Mouse (Mus musculus): ENCODE results near the gene Igfn1. TPM values are rescaled to one million over a fixed set of nuclear protein-coding genes. Genes with fewer than 3 reads are reported as not detected.

Gene Igfn1
- polyA plus RNA-seq, 1 experiment from 2014 or later = not detected

GRCm38 (mm10) chr1:135916486-135917058 is 89.6 kb downstream of the Igfn1 start:
- DNase-seq (ENCODE audit: low spot score) (no peak), ATAC-seq (ENCODE audit: low FRiP score) (no peak)
- Histone ChIP-seq H3K4me3 (ENCODE audit: low read depth, low read length) (no peak overlapping the region), H3K27ac (ENCODE audit: low read depth, low read length) (no peak overlapping the region), H3K27me3 (ENCODE audit: control insufficient read depth, insufficient read depth, low read length) (peaks cover 50% of the 10 kb centered on the region), H3K9me3 (ENCODE audit: control insufficient read depth, low read length) (no peaks in the 10 kb centered on the region), H3K36me3 (ENCODE audit: control insufficient read depth, insufficient read depth, low read length) (no peaks in the 10 kb centered on the region), H3K4me2 (replicated peaks; ENCODE audit: low read depth, low read length) (no peak overlapping the region), H3K4me1 (replicated peaks; ENCODE audit: control insufficient read depth, insufficient read depth, low read length) (no peaks in the 10 kb centered on the region), H3K9ac (ENCODE audit: low read depth, low read length) (no peak overlapping the region)
- 39% methylated on average over 5 of the region's 5 CpGs for WGBS

- DNase-seq (ENCODE audit: low spot score) (no peak), ATAC-seq (ENCODE audit: low FRiP score) (no peak)
- 73% methylated on average over 4 of the region's 4 CpGs for WGBS
- Histone ChIP-seq H3K9ac (ENCODE audit: low read depth, low read length) (no peak overlapping the region), H3K4me1 (replicated peaks; ENCODE audit: control insufficient read depth, insufficient read depth, low read length) (peaks cover 2% of the 10 kb centered on the region), H3K9me3 (ENCODE audit: control insufficient read depth, low read length) (no peaks in the 10 kb centered on the region), H3K4me3 (ENCODE audit: low read depth, low read length) (no peak overlapping the region), H3K4me2 (replicated peaks; ENCODE audit: low read depth, low read length) (no peak overlapping the region), H3K27me3 (ENCODE audit: control insufficient read depth, insufficient read depth, low read length) (peaks cover 28% of the 10 kb centered on the region), H3K36me3 (ENCODE audit: control insufficient read depth, insufficient read depth, low read length) (no peaks in the 10 kb centered on the region), H3K27ac (ENCODE audit: low read depth, low read length) (no peak overlapping the region)
Observed at GRCm38 (mm10) chr1:135913657-135914056, 92.5 kb downstream of the Igfn1 start.

GRCm38 (mm10) chr1:135909381-135909780 is 96.8 kb downstream of the Igfn1 start:
- H3K4me2 ChIP-seq (replicated peaks; ENCODE audit: low read depth, low read length) = no peak overlapping the region
- no peak for ATAC-seq (ENCODE audit: low FRiP score)

GRCm38 (mm10) chr1:135906736-135907135 is 99.4 kb downstream of the Igfn1 start:
- Histone ChIP-seq H3K27ac (ENCODE audit: low read depth, low read length) (no peak overlapping the region), H3K9me3 (ENCODE audit: control insufficient read depth, low read length) (no peaks in the 10 kb centered on the region), H3K36me3 (ENCODE audit: control insufficient read depth, insufficient read depth, low read length) (no peaks in the 10 kb centered on the region), H3K4me1 (replicated peaks; ENCODE audit: control insufficient read depth, insufficient read depth, low read length) (peaks cover 2% of the 10 kb centered on the region), H3K9ac (ENCODE audit: low read depth, low read length) (no peak overlapping the region), H3K4me3 (ENCODE audit: low read depth, low read length) (no peak overlapping the region), H3K27me3 (ENCODE audit: control insufficient read depth, insufficient read depth, low read length) (no peaks in the 10 kb centered on the region), H3K4me2 (replicated peaks; ENCODE audit: low read depth, low read length) (no peak overlapping the region)
- no peak for ATAC-seq (ENCODE audit: low FRiP score)
- WGBS = 82% methylated on average over 11 of the region's 11 CpGs
- no peak for DNase-seq (ENCODE audit: low spot score)

More at GRCm38 (mm10) chr1:135909381-135909780, 96.8 kb downstream of the Igfn1 start:
- Histone ChIP-seq H3K9ac (ENCODE audit: low read depth, low read length) (no peak overlapping the region), H3K4me3 (ENCODE audit: low read depth, low read length) (no peak overlapping the region), H3K27ac (ENCODE audit: low read depth, low read length) (no peak overlapping the region), H3K27me3 (ENCODE audit: control insufficient read depth, insufficient read depth, low read length) (no peaks in the 10 kb centered on the region), H3K9me3 (ENCODE audit: control insufficient read depth, low read length) (no peaks in the 10 kb centered on the region), H3K4me1 (replicated peaks; ENCODE audit: control insufficient read depth, insufficient read depth, low read length) (peaks cover 2% of the 10 kb centered on the region), H3K36me3 (ENCODE audit: control insufficient read depth, insufficient read depth, low read length) (no peaks in the 10 kb centered on the region)
- WGBS = 27% methylated on average over 6 of the region's 6 CpGs
- no peak for DNase-seq (ENCODE audit: low spot score)

Other genes starting within 250 kb of the Igfn1 start
- 18.2 and 18.6 TPM in 2 replicates for gene Phlda3, start 240.2 kb downstream of the Igfn1 start, polyA plus RNA-seq (2014; fragmentation: Nextera tagmentation; extraction: Ambion mirVana)
- 6.0 and 11.3 TPM in 2 replicates for gene Tnni1, start 226.9 kb downstream of the Igfn1 start, polyA plus RNA-seq (2014; fragmentation: Nextera tagmentation; extraction: Ambion mirVana)
- 0.96 and 1.3 TPM in 2 replicates for gene Lad1, start 187.7 kb downstream of the Igfn1 start, polyA plus RNA-seq (2014; fragmentation: Nextera tagmentation; extraction: Ambion mirVana)
- 2.0 and 3.3 TPM in 2 replicates for gene Tnnt2, start 170.0 kb downstream of the Igfn1 start, polyA plus RNA-seq (2014; fragmentation: Nextera tagmentation; extraction: Ambion mirVana)
- 0.08 and 0.22 TPM in 2 replicates for gene Pkp1, start 87.1 kb downstream of the Igfn1 start, polyA plus RNA-seq (2014; fragmentation: Nextera tagmentation; extraction: Ambion mirVana)
- 60.8 and 84.0 TPM in 2 replicates for gene Tmem9, start 1.8 kb upstream of the Igfn1 start, polyA plus RNA-seq (2014; fragmentation: Nextera tagmentation; extraction: Ambion mirVana)
- not detected in 2 replicates for gene Ascl5, start 44.5 kb upstream of the Igfn1 start, polyA plus RNA-seq (2014; fragmentation: Nextera tagmentation; extraction: Ambion mirVana)
- 0.20 and 0.43 TPM in 2 replicates for gene Cacna1s, start 46.4 kb upstream of the Igfn1 start, polyA plus RNA-seq (2014; fragmentation: Nextera tagmentation; extraction: Ambion mirVana)
- gene Kif21b, start 125.0 kb upstream of the Igfn1 start, polyA plus RNA-seq (2014; fragmentation: Nextera tagmentation; extraction: Ambion mirVana) = 17.7 and 24.4 TPM in 2 replicates
- gene Mroh3, start 206.5 kb upstream of the Igfn1 start, polyA plus RNA-seq (2014; fragmentation: Nextera tagmentation; extraction: Ambion mirVana) = 0.25 and 0.32 TPM in 2 replicates
- 13.9 and 14.3 TPM in 2 replicates for gene Inava, start 227.9 kb upstream of the Igfn1 start, polyA plus RNA-seq (2014; fragmentation: Nextera tagmentation; extraction: Ambion mirVana)

Data from hindbrain, embryonic 11.5 days (tissue).